Mouse (Mus musculus) myocyte (in vitro differentiated cells): ENCODE measurements around the gene Rad51b. TPM values are rescaled to one million over a fixed set of nuclear protein-coding genes. Genes with fewer than 3 reads are reported as not detected.

ENCODE experiments used
- H3K27me3 ChIP-seq: one replicate; pipeline ENCODE4 v1.6.1; 2011; ENCODE audit not compliant: control insufficient read depth, insufficient read depth, insufficient read length
- H3K36me3 ChIP-seq: one replicate; pipeline ENCODE4 v1.6.1; 2011; ENCODE audit not compliant: control insufficient read depth, insufficient read depth
- H3K4me2 ChIP-seq: one replicate; pipeline ENCODE4 v1.6.1; 2011; ENCODE audit warnings: low read depth, control low read depth
- H3K4me3 ChIP-seq: one replicate; pipeline ENCODE4 v1.5.1; 2011; ENCODE audit warnings: mild to moderate bottlenecking, control low read depth, moderate library complexity
- H3K79me2 ChIP-seq: one replicate; pipeline ENCODE4 v1.6.1; 2011; ENCODE audit not compliant: control insufficient read depth, insufficient read depth
- H3ac ChIP-seq: one replicate; pipeline ENCODE4 v1.6.1; 2011; ENCODE audit not compliant: control insufficient read depth, insufficient read length
- CEBPB ChIP-seq: IDR thresholded peaks from 2 replicates; pipeline ENCODE4 v1.6.1; 2011; ENCODE audit warnings: mild to moderate bottlenecking, moderate library complexity; ENCODE audit not compliant: poor library complexity, insufficient read depth, severe bottlenecking
- E2F4 ChIP-seq: IDR thresholded peaks from one replicate; pipeline ENCODE4 v1.6.1; 2011; ENCODE audit warnings: mild to moderate bottlenecking, control low read depth, moderate library complexity; ENCODE audit not compliant: insufficient read depth
- MAX ChIP-seq: IDR thresholded peaks from one replicate; pipeline ENCODE4 v1.6.1; 2011; ENCODE audit warnings: low read depth, mild to moderate bottlenecking, control low read depth
- MYOD1 ChIP-seq, 3 experiments: IDR thresholded peaks; one replicate each; pipeline ENCODE4 v1.6.1; 2011; ENCODE audit warnings: control low read depth in 2 of 3, low read depth in 2 of 3, mild to moderate bottlenecking in 2 of 3, moderate library complexity in 1 of 3; ENCODE audit not compliant: insufficient read length in 2 of 3, control insufficient read depth in 1 of 3
- MYOG ChIP-seq, 3 experiments: IDR thresholded peaks; one replicate each; pipeline ENCODE4 v1.6.1; 2011; ENCODE audit warnings: control low read depth in 2 of 3, low read depth in 2 of 3, mild to moderate bottlenecking in 2 of 3; ENCODE audit not compliant: insufficient read length in 2 of 3, control insufficient read depth in 1 of 3, insufficient read depth in 1 of 3
- POLR2A ChIP-seq: IDR thresholded peaks from one replicate; pipeline ENCODE4 v1.6.1; 2011; ENCODE audit warnings: low read depth, mild to moderate bottlenecking, control low read depth, moderate library complexity; ENCODE audit not compliant: insufficient read length
- POLR2AphosphoS2 ChIP-seq: IDR thresholded peaks from one replicate; pipeline ENCODE4 v1.6.1; 2011; ENCODE audit warnings: low read depth, control low read depth; ENCODE audit not compliant: insufficient read length
- REST ChIP-seq: IDR thresholded peaks from one replicate; pipeline ENCODE4 v1.6.1; 2011; ENCODE audit warnings: mild to moderate bottlenecking, control low read depth, moderate library complexity; ENCODE audit not compliant: insufficient read depth, insufficient read length
- SRF ChIP-seq: IDR thresholded peaks from one replicate; pipeline ENCODE4 v1.6.1; 2011; ENCODE audit warnings: low read depth; ENCODE audit not compliant: control insufficient read depth, insufficient read length
- TCF12 ChIP-seq: IDR thresholded peaks from one replicate; pipeline ENCODE4 v1.6.1; 2011; ENCODE audit warnings: mild to moderate bottlenecking, control low read depth; ENCODE audit not compliant: poor library complexity, insufficient read depth, severe bottlenecking
- TCF3 ChIP-seq: IDR thresholded peaks from one replicate; pipeline ENCODE4 v1.6.1; 2011; ENCODE audit warnings: low read depth, control low read depth; ENCODE audit not compliant: insufficient read length
- USF1 ChIP-seq: IDR thresholded peaks from one replicate; pipeline ENCODE4 v1.6.1; 2011; ENCODE audit warnings: low read depth, mild to moderate bottlenecking, control low read depth, moderate library complexity
- polyA plus RNA-seq: library from polyadenylated mRNA; unstranded; fragments of >200 nt; fragmentation: generic; extraction: Trizol; gene quantifications from one replicate; pipeline ENCODE4 v1.2.1, GENCODE M21; 2012; ENCODE audit warnings: missing spikeins

The Rad51b gene
- polyA plus RNA-seq, 1 experiment, result 1.8 TPM

DNA sequence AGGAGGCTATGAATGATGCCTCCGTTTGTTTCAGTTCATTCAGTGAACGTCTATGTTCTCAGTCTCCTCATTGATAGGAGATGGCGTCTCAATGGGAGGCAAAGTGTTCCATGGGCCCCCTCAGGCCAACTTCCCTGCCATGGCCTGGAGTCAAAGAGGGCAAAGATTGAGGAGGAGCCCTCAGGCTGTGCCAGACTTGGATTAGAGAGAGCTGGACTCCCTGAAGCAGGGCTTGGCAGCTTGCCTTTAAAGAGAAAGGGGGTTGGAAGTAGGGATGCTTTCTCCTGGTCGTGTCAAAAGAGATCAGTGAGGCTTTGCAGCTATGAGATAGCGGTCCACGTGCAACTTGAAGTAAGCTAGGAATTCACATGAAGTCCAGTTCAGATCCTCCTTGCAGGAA is 469.0 kb downstream of the Rad51b start:
- no peaks in the 10 kb centered on the region for H3K79me2 ChIP-seq
- no peaks in the 10 kb centered on the region for H3K27me3 ChIP-seq
- no peak for TF ChIP-seq E2F4
- no peak for TF ChIP-seq CEBPB
- no peak for TF ChIP-seq REST
- TF ChIP-seq USF1, result no peak
- TF ChIP-seq MYOG (IDR thresholded peaks at IDR 0.05; ENCODE audit: control insufficient read depth in 1 of 3, insufficient read depth in 1 of 3, insufficient read length in 2 of 3, low read depth in 2 of 3), result no peak
- TF ChIP-seq TCF12, result no peak
- TF ChIP-seq MYOD1 (IDR thresholded peaks at IDR 0.05; ENCODE audit: control insufficient read depth in 1 of 3, insufficient read length in 2 of 3, low read depth in 2 of 3), result no peak
- no peak for TF ChIP-seq POLR2AphosphoS2
- no peak for TF ChIP-seq POLR2A
- TF ChIP-seq SRF, result no peak
- H3K4me2 ChIP-seq, result no peak overlapping the region
- H3ac ChIP-seq, result no peak overlapping the region
- no peak overlapping the region for H3K4me3 ChIP-seq
- no peaks in the 10 kb centered on the region for H3K36me3 ChIP-seq

DNA sequence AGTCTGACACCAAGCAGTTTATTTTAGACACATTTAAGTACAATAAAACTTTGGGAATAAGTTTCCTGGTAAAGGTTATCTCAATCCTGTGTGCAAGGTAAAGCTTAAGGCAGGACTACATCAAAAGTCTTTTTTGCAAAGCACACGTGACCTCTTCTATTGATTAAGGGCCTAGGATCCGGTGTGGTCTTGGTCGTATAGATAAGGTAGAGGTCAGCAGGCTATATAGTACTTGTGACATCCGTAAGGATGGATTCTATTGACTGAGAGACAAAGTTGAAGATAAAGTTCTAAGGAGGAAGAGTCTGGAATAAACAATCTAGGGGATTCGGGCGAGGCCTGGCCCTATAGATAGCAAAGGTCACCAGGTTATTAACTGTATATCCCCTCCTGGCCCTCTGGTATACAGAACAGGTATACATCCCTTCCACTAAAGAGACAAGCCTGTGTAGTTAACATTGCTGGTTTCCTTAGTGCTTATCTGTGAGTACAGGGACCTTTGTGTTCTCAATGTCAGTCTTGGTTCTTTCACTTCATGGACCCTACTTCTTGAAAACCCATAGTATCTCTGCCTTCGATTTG is 471.8 kb downstream of the Rad51b start:
- H3K36me3 ChIP-seq, result no peaks in the 10 kb centered on the region
- no peak overlapping the region for H3K4me2 ChIP-seq
- H3ac ChIP-seq, result no peak overlapping the region
- H3K4me3 ChIP-seq, result no peak overlapping the region
- no peaks in the 10 kb centered on the region for H3K79me2 ChIP-seq
- no peaks in the 10 kb centered on the region for H3K27me3 ChIP-seq
- TF ChIP-seq MYOG (IDR thresholded peaks at IDR 0.05; ENCODE audit: control insufficient read depth in 1 of 3, insufficient read depth in 1 of 3, insufficient read length in 2 of 3, low read depth in 2 of 3), result no peak

DNA sequence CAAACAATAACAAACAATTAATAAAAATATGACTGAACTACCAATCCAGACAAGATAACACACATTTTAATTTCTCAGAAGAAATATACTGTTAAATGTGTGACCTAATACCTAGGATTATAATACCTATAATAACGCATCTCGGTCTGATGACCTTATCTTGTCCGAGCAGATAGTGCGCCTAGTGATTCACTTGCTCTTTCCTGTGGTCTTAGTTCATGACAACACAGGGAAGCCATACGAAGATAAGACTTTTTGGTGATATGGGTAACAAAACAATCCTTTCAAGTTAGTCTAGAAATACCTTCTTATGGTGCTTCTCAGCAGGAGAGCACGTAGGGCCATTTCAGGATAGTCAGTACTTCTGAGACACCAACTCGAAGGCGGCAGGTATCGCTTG is 472.7 kb downstream of the Rad51b start:
- H3K79me2 ChIP-seq, result no peaks in the 10 kb centered on the region
- H3K27me3 ChIP-seq, result no peaks in the 10 kb centered on the region
- no peak overlapping the region for H3K4me2 ChIP-seq
- no peak for TF ChIP-seq SRF
- TF ChIP-seq MYOD1 (IDR thresholded peaks at IDR 0.05; ENCODE audit: control insufficient read depth in 1 of 3, insufficient read length in 2 of 3, low read depth in 2 of 3), result no peak
- no peak for TF ChIP-seq USF1
- no peak for TF ChIP-seq E2F4
- TF ChIP-seq TCF12, result no peak
- TF ChIP-seq CEBPB, result no peak
- no peak for TF ChIP-seq TCF3
- no peak for TF ChIP-seq POLR2AphosphoS2
- no peak for TF ChIP-seq MAX
- no peak for TF ChIP-seq MYOG (IDR thresholded peaks at IDR 0.05; ENCODE audit: control insufficient read depth in 1 of 3, insufficient read depth in 1 of 3, insufficient read length in 2 of 3, low read depth in 2 of 3)
- no peak for TF ChIP-seq POLR2A
- no peak for TF ChIP-seq REST
- no peak overlapping the region for H3ac ChIP-seq
- H3K36me3 ChIP-seq, result no peaks in the 10 kb centered on the region
- no peak overlapping the region for H3K4me3 ChIP-seq

DNA sequence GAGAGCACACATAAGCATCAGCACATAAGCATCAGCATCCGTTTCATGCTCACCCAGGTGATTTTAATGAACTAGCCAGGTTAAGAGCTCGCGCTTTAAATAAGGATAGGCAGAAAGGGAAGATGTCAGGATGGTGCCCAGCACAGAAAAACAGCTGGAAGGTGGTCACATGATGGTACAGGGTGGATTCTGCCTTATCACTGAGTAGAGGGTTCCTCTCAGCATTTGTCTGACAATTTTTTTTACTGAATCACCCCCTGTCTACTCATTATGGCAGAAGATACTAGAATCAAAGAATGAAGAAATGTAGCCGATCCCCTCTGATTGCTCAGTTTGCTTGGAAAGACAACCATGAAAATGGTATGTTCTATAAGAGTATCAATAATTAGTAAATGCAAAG is 474.1 kb downstream of the Rad51b start:
- Histone ChIP-seq H3K79me2 (no peaks in the 10 kb centered on the region), H3K36me3 (no peaks in the 10 kb centered on the region), H3K4me2 (no peak overlapping the region), H3ac (no peak overlapping the region), H3K27me3 (no peaks in the 10 kb centered on the region), H3K4me3 (no peak overlapping the region)
- TF ChIP-seq MYOD1 (IDR thresholded peaks at IDR 0.05; ENCODE audit: control insufficient read depth in 1 of 3, insufficient read length in 2 of 3, low read depth in 2 of 3), result no peak
- no peak for TF ChIP-seq MAX
- no peak for TF ChIP-seq REST
- no peak for TF ChIP-seq E2F4
- TF ChIP-seq USF1, result no peak

DNA sequence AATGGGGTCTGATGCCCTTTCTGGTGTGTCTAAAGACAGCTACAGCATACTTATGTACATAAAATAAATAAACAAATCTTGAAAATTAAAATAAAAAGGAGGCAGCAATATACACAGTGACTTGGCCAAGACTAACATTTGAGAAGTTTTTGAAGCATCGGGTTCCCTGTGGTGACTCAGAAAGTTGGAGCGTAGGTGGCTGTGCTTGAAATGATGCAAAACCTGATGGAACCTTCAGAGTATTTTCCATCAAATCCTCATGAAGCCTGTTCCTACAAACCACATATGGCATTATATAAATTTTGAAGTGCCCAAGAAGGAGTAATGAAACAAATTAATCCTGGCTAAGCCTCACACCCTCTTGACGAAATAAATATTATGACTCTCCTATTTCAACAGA is 474.7 kb downstream of the Rad51b start:
- Histone ChIP-seq H3K4me3 (no peak overlapping the region), H3K4me2 (no peak overlapping the region)
- TF ChIP-seq USF1 (no peak), TCF12 (no peak), POLR2A (no peak), CEBPB (no peak), E2F4 (no peak), MYOD1 (IDR thresholded peaks at IDR 0.05; ENCODE audit: control insufficient read depth in 1 of 3, insufficient read length in 2 of 3, low read depth in 2 of 3) (no peak), TCF3 (no peak), MAX (no peak), SRF (no peak), POLR2AphosphoS2 (no peak), MYOG (IDR thresholded peaks at IDR 0.05; ENCODE audit: control insufficient read depth in 1 of 3, insufficient read depth in 1 of 3, insufficient read length in 2 of 3, low read depth in 2 of 3) (no peak), REST (no peak)

More for the DNA sequence above, 474.7 kb downstream of the Rad51b start:
- Histone ChIP-seq H3K36me3 (no peaks in the 10 kb centered on the region), H3K79me2 (no peaks in the 10 kb centered on the region), H3K27me3 (no peaks in the 10 kb centered on the region), H3ac (no peak overlapping the region)
